Mouse (Mus musculus): ENCODE data around the gene Mapk8ip3. TPM values are rescaled to one million over a fixed set of nuclear protein-coding genes. Genes with fewer than 3 reads are reported as not detected.
A peak's percentile ranks its signal among the peaks of the same experiment; 100 is the strongest.

Gene Mapk8ip3
- polyA plus RNA-seq, 1 experiment = 72.0 TPM

GRCm38 (mm10) chr17:24855838-24856464, 80.8 kb downstream of the Mapk8ip3 start:
- Histone ChIP-seq H3K4me3 (ENCODE audit: insufficient read depth, low read length) (no peak overlapping the region), H3K27ac (ENCODE audit: insufficient read depth, low read length) (peak overlapping the region; percentile 23; the same call in 1 of the 2 replicates), H3K4me1 (ENCODE audit: control insufficient read depth, insufficient read depth, low read length) (peaks cover 10% of the 10 kb centered on the region; the same call in 1 of the 2 replicates)
- no peak; the same call in 1 of the 2 replicates for TF ChIP-seq POLR2A (IDR thresholded peaks at IDR 0.05; ENCODE audit: low read depth, low read length)
- no peak for TF ChIP-seq CTCF (IDR thresholded peaks at IDR 0.05; ENCODE audit: borderline replicate concordance, insufficient read depth, low read length)

GRCm38 (mm10) chr17:24851381-24852125, 85.2 kb downstream of the Mapk8ip3 start:
- TF ChIP-seq CTCF (IDR thresholded peaks at IDR 0.05; ENCODE audit: borderline replicate concordance, insufficient read depth, low read length) = no peak
- TF ChIP-seq POLR2A (IDR thresholded peaks at IDR 0.05; ENCODE audit: low read depth, low read length) = no peak
- Histone ChIP-seq H3K27ac (ENCODE audit: insufficient read depth, low read length) (no peak overlapping the region), H3K4me1 (ENCODE audit: control insufficient read depth, insufficient read depth, low read length) (peaks cover 13% of the 10 kb centered on the region), H3K4me3 (ENCODE audit: insufficient read depth, low read length) (no peak overlapping the region)

GRCm38 (mm10) chr17:24850773-24851127, 86.0 kb downstream of the Mapk8ip3 start:
- Histone ChIP-seq H3K27ac (ENCODE audit: insufficient read depth, low read length) (no peak overlapping the region), H3K4me1 (ENCODE audit: control insufficient read depth, insufficient read depth, low read length) (peaks cover 6% of the 10 kb centered on the region), H3K4me3 (ENCODE audit: insufficient read depth, low read length) (peak overlapping the region; percentile 64)
- TF ChIP-seq CTCF (IDR thresholded peaks at IDR 0.05; ENCODE audit: borderline replicate concordance, insufficient read depth, low read length) (no peak), POLR2A (IDR thresholded peaks at IDR 0.05; ENCODE audit: low read depth, low read length) (no peak)

- H3K27ac ChIP-seq (ENCODE audit: insufficient read depth, low read length) = peak within 1 kb of the TSS; percentile 90
- H3K4me3 ChIP-seq (ENCODE audit: insufficient read depth, low read length) = peak within 1 kb of the TSS; percentile 76
- peaks cover 3% of the 10 kb centered on the region for H3K4me1 ChIP-seq (ENCODE audit: control insufficient read depth, insufficient read depth, low read length)
- TF ChIP-seq POLR2A (IDR thresholded peaks at IDR 0.05; ENCODE audit: low read depth, low read length) = peak; percentile 63
- TF ChIP-seq CTCF (IDR thresholded peaks at IDR 0.05; ENCODE audit: borderline replicate concordance, insufficient read depth, low read length) = no peak
These were observed 86.6 kb downstream of the Mapk8ip3 start, which contains the start of gene Fahd1 for GRCm38 (mm10) chr17:24850065-24850772. Gene Fahd1, minus strand, starts transcription at chr17:24850364.

GRCm38 (mm10) chr17:24849733-24850064, 87.1 kb downstream of the Mapk8ip3 start:
- peak overlapping the region; percentile 76 for H3K4me3 ChIP-seq (ENCODE audit: insufficient read depth, low read length)
- no peak; the same call in none of the 2 replicates for TF ChIP-seq POLR2A (IDR thresholded peaks at IDR 0.05; ENCODE audit: low read depth, low read length)
- TF ChIP-seq CTCF (IDR thresholded peaks at IDR 0.05; ENCODE audit: borderline replicate concordance, insufficient read depth, low read length) = 0 out of 2 replicates have a peak, but pooled peaks have one; percentile 40
- H3K27ac ChIP-seq (ENCODE audit: insufficient read depth, low read length) = peak overlapping the region; percentile 90
- peaks cover 3% of the 10 kb centered on the region for H3K4me1 ChIP-seq (ENCODE audit: control insufficient read depth, insufficient read depth, low read length)

- Histone ChIP-seq H3K27ac (ENCODE audit: insufficient read depth, low read length) (no peak overlapping the region), H3K4me1 (ENCODE audit: control insufficient read depth, insufficient read depth, low read length) (peaks cover 3% of the 10 kb centered on the region), H3K4me3 (ENCODE audit: insufficient read depth, low read length) (peak overlapping the region; percentile 40)
- TF ChIP-seq POLR2A (IDR thresholded peaks at IDR 0.05; ENCODE audit: low read depth, low read length) (0 out of 2 replicates have a peak, but pooled peaks have one; percentile 19), CTCF (IDR thresholded peaks at IDR 0.05; ENCODE audit: borderline replicate concordance, insufficient read depth, low read length) (no peak)
These were observed 88.2 kb downstream of the Mapk8ip3 start for GRCm38 (mm10) chr17:24848600-24849031.

GRCm38 (mm10) chr17:24847386-24847785, 89.4 kb downstream of the Mapk8ip3 start:
- TF ChIP-seq POLR2A (IDR thresholded peaks at IDR 0.05; ENCODE audit: low read depth, low read length) (no peak), CTCF (IDR thresholded peaks at IDR 0.05; ENCODE audit: borderline replicate concordance, insufficient read depth, low read length) (no peak)
- H3K27ac ChIP-seq (ENCODE audit: insufficient read depth, low read length) = no peak overlapping the region
- H3K4me3 ChIP-seq (ENCODE audit: insufficient read depth, low read length) = no peak overlapping the region
- peaks cover 3% of the 10 kb centered on the region for H3K4me1 ChIP-seq (ENCODE audit: control insufficient read depth, insufficient read depth, low read length)

GRCm38 (mm10) chr17:24844525-24844924, 92.3 kb downstream of the Mapk8ip3 start:
- H3K27ac ChIP-seq (ENCODE audit: insufficient read depth, low read length) = no peak overlapping the region
- peaks cover 3% of the 10 kb centered on the region for H3K4me1 ChIP-seq (ENCODE audit: control insufficient read depth, insufficient read depth, low read length)
- H3K4me3 ChIP-seq (ENCODE audit: insufficient read depth, low read length) = no peak overlapping the region
- TF ChIP-seq CTCF (IDR thresholded peaks at IDR 0.05; ENCODE audit: borderline replicate concordance, insufficient read depth, low read length) (no peak), POLR2A (IDR thresholded peaks at IDR 0.05; ENCODE audit: low read depth, low read length) (no peak)

- TF ChIP-seq POLR2A (IDR thresholded peaks at IDR 0.05; ENCODE audit: low read depth, low read length) (no peak), CTCF (IDR thresholded peaks at IDR 0.05; ENCODE audit: borderline replicate concordance, insufficient read depth, low read length) (no peak)
- H3K4me1 ChIP-seq (ENCODE audit: control insufficient read depth, insufficient read depth, low read length) = no peaks in the 10 kb centered on the region
- no peak overlapping the region for H3K27ac ChIP-seq (ENCODE audit: insufficient read depth, low read length)
- H3K4me3 ChIP-seq (ENCODE audit: insufficient read depth, low read length) = no peak overlapping the region
These were observed 94.1 kb downstream of the Mapk8ip3 start for GRCm38 (mm10) chr17:24842631-24843030.

Other genes with a start within 250 kb of the Mapk8ip3 start
- 0.99 and 1.1 TPM in 2 replicates for gene Syngr3, start 247.0 kb downstream of the Mapk8ip3 start, polyA plus RNA-seq (2011; ENCODE audit: insufficient read length, low read depth, missing spikeins)
- 26.8 and 34.7 TPM in 2 replicates for gene Gfer, start 240.8 kb downstream of the Mapk8ip3 start, polyA plus RNA-seq (2011; ENCODE audit: insufficient read length, low read depth, missing spikeins)
- 1.2 and 2.4 TPM in 2 replicates for gene Noxo1, start 240.7 kb downstream of the Mapk8ip3 start, polyA plus RNA-seq (2011; ENCODE audit: insufficient read length, low read depth, missing spikeins)
- gene Tbl3, start 229.3 kb downstream of the Mapk8ip3 start, polyA plus RNA-seq (2011; ENCODE audit: insufficient read length, low read depth, missing spikeins) = 24.8 and 27.5 TPM in 2 replicates
- gene Rnf151, start 218.9 kb downstream of the Mapk8ip3 start, polyA plus RNA-seq (2011; ENCODE audit: insufficient read length, low read depth, missing spikeins) = 0.58 TPM in 1 of 2 replicates, not detected in the other
- 1,298 and 1,393 TPM in 2 replicates for gene Rps2, start 218.9 kb downstream of the Mapk8ip3 start, polyA plus RNA-seq (2011; ENCODE audit: insufficient read length, low read depth, missing spikeins)
- gene Ndufb10, start 212.5 kb downstream of the Mapk8ip3 start, polyA plus RNA-seq (2011; ENCODE audit: insufficient read length, low read depth, missing spikeins) = 96.8 and 100 TPM in 2 replicates
- gene Rpl3l, start 209.2 kb downstream of the Mapk8ip3 start, polyA plus RNA-seq (2011; ENCODE audit: insufficient read length, low read depth, missing spikeins) = not detected in 2 replicates
- gene Msrb1, start 200.3 kb downstream of the Mapk8ip3 start, polyA plus RNA-seq (2011; ENCODE audit: insufficient read length, low read depth, missing spikeins) = 80.8 and 110 TPM in 2 replicates
- not detected in 2 replicates for gene Hs3st6, start 184.0 kb downstream of the Mapk8ip3 start, polyA plus RNA-seq (2011; ENCODE audit: insufficient read length, low read depth, missing spikeins)
- not detected in 2 replicates for gene Meiob, start 132.7 kb downstream of the Mapk8ip3 start, polyA plus RNA-seq (2011; ENCODE audit: insufficient read length, low read depth, missing spikeins)
- 14.3 and 18.9 TPM in 2 replicates for gene Hagh, start 96.8 kb downstream of the Mapk8ip3 start, polyA plus RNA-seq (2011; ENCODE audit: insufficient read length, low read depth, missing spikeins)
- gene Fahd1, start 86.6 kb downstream of the Mapk8ip3 start, polyA plus RNA-seq (2011; ENCODE audit: insufficient read length, low read depth, missing spikeins) = 9.3 and 11.5 TPM in 2 replicates
- not detected in 2 replicates for gene Igfals, start 71.0 kb downstream of the Mapk8ip3 start, polyA plus RNA-seq (2011; ENCODE audit: insufficient read length, low read depth, missing spikeins)
- gene Nubp2, start 50.6 kb downstream of the Mapk8ip3 start, polyA plus RNA-seq (2011; ENCODE audit: insufficient read length, low read depth, missing spikeins) = 22.2 and 25.6 TPM in 2 replicates
- gene Spsb3, start 50.3 kb downstream of the Mapk8ip3 start, polyA plus RNA-seq (2011; ENCODE audit: insufficient read length, low read depth, missing spikeins) = 15.5 and 17.4 TPM in 2 replicates
- 12.4 and 14.7 TPM in 2 replicates for gene Eme2, start 41.9 kb downstream of the Mapk8ip3 start, polyA plus RNA-seq (2011; ENCODE audit: insufficient read length, low read depth, missing spikeins)
- 25.5 and 28.7 TPM in 2 replicates for gene Mrps34, start 41.9 kb downstream of the Mapk8ip3 start, polyA plus RNA-seq (2011; ENCODE audit: insufficient read length, low read depth, missing spikeins)
- gene Nme3, start 40.5 kb downstream of the Mapk8ip3 start, polyA plus RNA-seq (2011; ENCODE audit: insufficient read length, low read depth, missing spikeins) = 2.7 and 4.7 TPM in 2 replicates
- gene Jpt2, start 23.7 kb upstream of the Mapk8ip3 start, polyA plus RNA-seq (2011; ENCODE audit: insufficient read length, low read depth, missing spikeins) = 90.5 and 109 TPM in 2 replicates
- 14.3 and 14.5 TPM in 2 replicates for gene Cramp1l, start 78.8 kb upstream of the Mapk8ip3 start, polyA plus RNA-seq (2011; ENCODE audit: insufficient read length, low read depth, missing spikeins)
- 13.1 and 17.8 TPM in 2 replicates for gene Ift140, start 79.1 kb upstream of the Mapk8ip3 start, polyA plus RNA-seq (2011; ENCODE audit: insufficient read length, low read depth, missing spikeins)
- gene Tmem204, start 146.6 kb upstream of the Mapk8ip3 start, polyA plus RNA-seq (2011; ENCODE audit: insufficient read length, low read depth, missing spikeins) = 0.63 and 1.0 TPM in 2 replicates
- gene Telo2, start 179.0 kb upstream of the Mapk8ip3 start, polyA plus RNA-seq (2011; ENCODE audit: insufficient read length, low read depth, missing spikeins) = 9.5 and 18.7 TPM in 2 replicates
- not detected in 2 replicates for gene Ptx4, start 183.8 kb upstream of the Mapk8ip3 start, polyA plus RNA-seq (2011; ENCODE audit: insufficient read length, low read depth, missing spikeins)
- 35.8 and 36.2 TPM in 2 replicates for gene Clcn7, start 196.4 kb upstream of the Mapk8ip3 start, polyA plus RNA-seq (2011; ENCODE audit: insufficient read length, low read depth, missing spikeins)
- 0.20 and 0.21 TPM in 2 replicates for gene Ccdc154, start 225.5 kb upstream of the Mapk8ip3 start, polyA plus RNA-seq (2011; ENCODE audit: insufficient read length, low read depth, missing spikeins)
- not detected in 2 replicates for gene Gm38655, start 238.5 kb upstream of the Mapk8ip3 start, polyA plus RNA-seq (2011; ENCODE audit: insufficient read length, low read depth, missing spikeins)
- 12.3 and 12.6 TPM in 2 replicates for gene BC003965, start 247.6 kb upstream of the Mapk8ip3 start, polyA plus RNA-seq (2011; ENCODE audit: insufficient read length, low read depth, missing spikeins)